ENCODE assay signal across 8 mouse cellular contexts in the genomic region with DNA sequence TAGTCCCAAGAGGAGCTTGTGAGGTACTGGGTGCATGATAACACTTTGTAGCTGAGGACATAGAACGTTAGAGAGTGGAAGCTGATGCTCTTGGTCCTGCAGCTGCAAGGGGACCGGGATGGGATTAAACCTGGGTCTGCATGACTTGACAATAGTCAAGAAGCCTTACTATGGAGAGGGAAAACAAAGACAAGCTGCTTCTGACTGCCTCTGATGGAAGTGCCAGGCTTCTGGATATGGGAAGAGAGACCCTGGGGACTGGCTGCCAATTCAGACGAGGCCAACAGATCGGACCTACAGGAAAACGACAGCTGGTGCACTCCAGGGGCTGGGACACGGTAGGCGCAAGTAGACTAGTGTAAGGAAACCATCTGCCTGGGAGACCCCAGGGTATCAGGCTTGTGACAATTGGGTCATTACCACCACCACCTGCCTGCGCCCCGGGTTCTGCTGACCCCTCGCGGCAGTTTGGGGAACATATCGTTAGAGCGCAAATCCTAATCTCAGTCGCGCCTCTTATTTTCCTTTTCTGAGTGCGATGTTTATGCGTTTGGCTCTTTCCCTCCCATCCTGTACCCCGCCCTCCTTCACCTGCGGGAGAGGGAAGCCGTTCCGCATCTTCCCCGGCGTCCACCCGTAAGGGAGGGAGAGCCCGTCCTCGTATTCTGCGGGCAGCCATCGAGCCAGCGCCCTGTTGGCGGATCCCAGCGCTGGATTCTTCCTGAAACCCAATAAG. TPM values are rescaled to one million over a fixed set of nuclear protein-coding genes. Genes with fewer than 3 reads are reported as not detected.
A peak's percentile ranks its signal among the peaks of the same experiment; 100 is the strongest.
DNase-seq lines count a peak whose midpoint lies in the region; ATAC-seq lines count a peak whose summit lies in the region.

No protein-coding gene starts in this region.

- H3K27me3 ChIP-seq in forebrain, embryonic 14.5 days (replicated peaks; ENCODE audit: control insufficient read depth, insufficient read depth, low read length), result no peaks in the 10 kb centered on the region
- no peaks in the 10 kb centered on the region for H3K27me3 ChIP-seq in limb, embryonic 11.5 days (ENCODE audit: control insufficient read depth, insufficient read depth, low read length)
- H3K27me3 ChIP-seq in midbrain, embryonic 15.5 days (replicated peaks), result no peaks in the 10 kb centered on the region

- 0 out of 2 replicates have a peak, but pooled peaks cover 3% of the 10 kb centered on the region for H3K4me1 ChIP-seq in forebrain, embryonic 14.5 days (ENCODE audit: control insufficient read depth, insufficient read depth, low read length)
- H3K4me1 ChIP-seq in limb, embryonic 11.5 days (ENCODE audit: control insufficient read depth, insufficient read depth, low read length), result peaks cover 5% of the 10 kb centered on the region
- peaks cover 11% of the 10 kb centered on the region for H3K4me1 ChIP-seq in midbrain, embryonic 15.5 days

- WGBS in forebrain, embryonic 14.5 days, result 3% methylated on average over 30 of the region's 31 CpGs
- WGBS in limb, embryonic 11.5 days, result 3% methylated on average over 31 of the region's 31 CpGs
- WGBS in midbrain, embryonic 15.5 days, result 1% methylated on average over 31 of the region's 31 CpGs

- no peaks in the 10 kb centered on the region for H3K36me3 ChIP-seq in forebrain, embryonic 14.5 days (ENCODE audit: control insufficient read depth, insufficient read depth, low read length)
- H3K36me3 ChIP-seq in limb, embryonic 11.5 days (ENCODE audit: control insufficient read depth, insufficient read depth, low read length), result no peaks in the 10 kb centered on the region
- H3K36me3 ChIP-seq in midbrain, embryonic 15.5 days (replicated peaks), result no peaks in the 10 kb centered on the region

- peak overlapping the region; percentile 37 for H3K9ac ChIP-seq in forebrain, embryonic 14.5 days (ENCODE audit: low read length)
- H3K9ac ChIP-seq in limb, embryonic 11.5 days (ENCODE audit: low read length), result peak overlapping the region; percentile 38; the same call in 1 of the 2 replicates
- H3K9ac ChIP-seq in midbrain, embryonic 15.5 days, result peak overlapping the region; percentile 52

- H3K9me3 ChIP-seq in forebrain, embryonic 14.5 days (replicated peaks; ENCODE audit: control insufficient read depth, low read length), result no peaks in the 10 kb centered on the region
- H3K9me3 ChIP-seq in limb, embryonic 11.5 days (ENCODE audit: control insufficient read depth, low read length), result no peaks in the 10 kb centered on the region
- no peaks in the 10 kb centered on the region for H3K9me3 ChIP-seq in midbrain, embryonic 15.5 days

- ATAC-seq in forebrain, embryonic 14.5 days, result peak; percentile 72; the same call in 1 of the 2 replicates
- ATAC-seq in limb, embryonic 11.5 days (ENCODE audit: insufficient number of reproducible peaks, low FRiP score, low TSS enrichment, low read depth), result no peak
- peak; percentile 75 for ATAC-seq in midbrain, embryonic 15.5 days (replicated peaks)

- DNase-seq in ovary, postnatal 36 days (ENCODE audit: low spot score), result peak; percentile 31
- no peak for DNase-seq in ovary, postnatal 10 days (ENCODE audit: low spot score)
- DNase-seq in cerebellum, adult 11-12 months, result peak; percentile 83
- peak; percentile 79 for DNase-seq in forebrain, embryonic 14.5 days (ENCODE audit: low spot score)
- peak; percentile 68 for DNase-seq in induced T-regulatory cell, adult 2 months (ENCODE audit: low read depth)
- peak; percentile 73 for DNase-seq in limb, embryonic 11.5 days (ENCODE audit: low spot score)
- peak; percentile 64 for DNase-seq in testis, postnatal 10 days (ENCODE audit: low spot score)

- H3K27ac ChIP-seq in forebrain, embryonic 14.5 days (ENCODE audit: low read depth, low read length), result no peak overlapping the region
- no peak overlapping the region for H3K27ac ChIP-seq in limb, embryonic 11.5 days (replicated peaks; ENCODE audit: low read depth, low read length)
- H3K27ac ChIP-seq in midbrain, embryonic 15.5 days, result peak overlapping the region; percentile 50; the same call in 1 of the 2 replicates

- peak overlapping the region; percentile 20 for H3K4me3 ChIP-seq in forebrain, embryonic 14.5 days (ENCODE audit: low read depth, low read length)
- peak overlapping the region; percentile 30 for H3K4me3 ChIP-seq in limb, embryonic 11.5 days (ENCODE audit: low read depth, low read length)
- peak overlapping the region; percentile 37 for H3K4me3 ChIP-seq in midbrain, embryonic 15.5 days

- peak overlapping the region; percentile 45 for H3K4me2 ChIP-seq in forebrain, embryonic 14.5 days (ENCODE audit: low read length)
- peak overlapping the region; percentile 62 for H3K4me2 ChIP-seq in limb, embryonic 11.5 days (ENCODE audit: low read depth, severe bottlenecking)
- peak overlapping the region; percentile 62 for H3K4me2 ChIP-seq in midbrain, embryonic 15.5 days

RNA-seq across cellular contexts. Expression of a gene that starts 11.2 kb away (rescaled TPM):
- polyA plus RNA-seq in forebrain, embryonic 14.5 days (2014; fragmentation: Nextera tagmentation; extraction: Ambion mirVana), result 0.53 and 0.62 TPM in 2 replicates
- not detected in 2 replicates for polyA plus RNA-seq in limb, embryonic 11.5 days (2014; fragmentation: Nextera tagmentation; extraction: Ambion mirVana)
- 1.5 and 1.8 TPM in 2 replicates for polyA plus RNA-seq in midbrain, embryonic 15.5 days (2015; fragmentation: Nextera tagmentation; extraction: Ambion mirVana)

RNA-seq across cellular contexts. Expression of a gene that starts 23.5 kb away (rescaled TPM):
- 0.22 and 0.23 TPM in 2 replicates for polyA plus RNA-seq in forebrain, embryonic 14.5 days (2014; fragmentation: Nextera tagmentation; extraction: Ambion mirVana)
- 3.7 and 5.7 TPM in 2 replicates for polyA plus RNA-seq in limb, embryonic 11.5 days (2014; fragmentation: Nextera tagmentation; extraction: Ambion mirVana)
- 0.12 and 1.2 TPM in 2 replicates for polyA plus RNA-seq in midbrain, embryonic 15.5 days (2015; fragmentation: Nextera tagmentation; extraction: Ambion mirVana)

RNA-seq across cellular contexts. Expression of a gene that starts 36.1 kb away (rescaled TPM):
- polyA plus RNA-seq in forebrain, embryonic 14.5 days (2014; fragmentation: Nextera tagmentation; extraction: Ambion mirVana), result 9.1 and 10.4 TPM in 2 replicates
- polyA plus RNA-seq in limb, embryonic 11.5 days (2014; fragmentation: Nextera tagmentation; extraction: Ambion mirVana), result 14.3 and 14.9 TPM in 2 replicates
- polyA plus RNA-seq in midbrain, embryonic 15.5 days (2015; fragmentation: Nextera tagmentation; extraction: Ambion mirVana), result 12.1 and 12.8 TPM in 2 replicates

RNA-seq across cellular contexts. Expression of a gene that starts 56.5 kb away (rescaled TPM):
- 13.5 and 20.2 TPM in 2 replicates for polyA plus RNA-seq in forebrain, embryonic 14.5 days (2014; fragmentation: Nextera tagmentation; extraction: Ambion mirVana)
- polyA plus RNA-seq in limb, embryonic 11.5 days (2014; fragmentation: Nextera tagmentation; extraction: Ambion mirVana), result 1.7 and 2.4 TPM in 2 replicates
- polyA plus RNA-seq in midbrain, embryonic 15.5 days (2015; fragmentation: Nextera tagmentation; extraction: Ambion mirVana), result 65.8 and 72.5 TPM in 2 replicates

RNA-seq across cellular contexts. Expression of a gene that starts 58.5 kb away (rescaled TPM):
- 0.11 and 0.19 TPM in 2 replicates for polyA plus RNA-seq in forebrain, embryonic 14.5 days (2014; fragmentation: Nextera tagmentation; extraction: Ambion mirVana)
- 0.08 TPM in 1 of 2 replicates, not detected in the other for polyA plus RNA-seq in limb, embryonic 11.5 days (2014; fragmentation: Nextera tagmentation; extraction: Ambion mirVana)
- polyA plus RNA-seq in midbrain, embryonic 15.5 days (2015; fragmentation: Nextera tagmentation; extraction: Ambion mirVana), result 0.36 TPM in 2 replicates
